Mouse (Mus musculus) neural tube, embryonic 13.5 days (tissue): ENCODE results near the gene Thada. TPM values are rescaled to one million over a fixed set of nuclear protein-coding genes. Genes with fewer than 3 reads are reported as not detected.

Source experiments
- ATAC-seq: fragments of 200-750 bp; cut with Nextera tagmentation; 2 replicates; pipeline ENCODE4 v1.8.0; 2017; ENCODE audit warnings: low read depth, mild to moderate bottlenecking, moderate TSS enrichment, moderate library complexity
- H3K27ac ChIP-seq: fragments of 300-500 bp; sonication (generic); replicated peaks from 2 replicates; pipeline ENCODE4 v1.5.1; 2015; ENCODE audit warnings: moderate library complexity, mild to moderate bottlenecking, inconsistent platforms
- H3K27me3 ChIP-seq: fragments of 300-500 bp; sonication (generic); 2 replicates; pipeline ENCODE4 v1.6.1; 2015; ENCODE audit warnings: mild to moderate bottlenecking, inconsistent platforms
- H3K36me3 ChIP-seq: fragments of 300-500 bp; sonication (generic); 2 replicates; pipeline ENCODE4 v1.6.1; 2015; ENCODE audit warnings: mild to moderate bottlenecking, inconsistent platforms
- H3K4me1 ChIP-seq: fragments of 300-500 bp; sonication (generic); replicated peaks from 2 replicates; pipeline ENCODE4 v1.6.1; 2015; ENCODE audit warnings: inconsistent platforms
- H3K4me2 ChIP-seq: fragments of 300-500 bp; sonication (generic); 2 replicates; pipeline ENCODE4 v1.6.1; 2015; ENCODE audit warnings: inconsistent platforms, mild to moderate bottlenecking, moderate library complexity
- H3K4me3 ChIP-seq: fragments of 300-500 bp; sonication (generic); 2 replicates; pipeline ENCODE4 v1.5.1; 2015; ENCODE audit warnings: mild to moderate bottlenecking, inconsistent platforms
- H3K9ac ChIP-seq: fragments of 300-500 bp; sonication (generic); 2 replicates; pipeline ENCODE4 v1.6.1; 2015; ENCODE audit warnings: moderate library complexity, mild to moderate bottlenecking, inconsistent platforms
- H3K9me3 ChIP-seq: fragments of 300-500 bp; sonication (generic); 2 replicates; pipeline ENCODE4 v1.6.1; 2016; ENCODE audit warnings: inconsistent platforms
- WGBS: fragments of 180-500 bp; shearing (Covaris S2); methylation state at CpG from one replicate; pipeline ENCODE4 v1.1.7; 2015; 5-methylcytosine and 5-hydroxymethylcytosine counted together
- polyA plus RNA-seq: library from polyadenylated mRNA; unstranded; fragments of >200 nt; fragmentation: Nextera tagmentation; extraction: Ambion mirVana; gene quantifications from 2 replicates; pipeline ENCODE4 v1.2.1, GENCODE M21; 2015

Thada gene
- polyA plus RNA-seq, 1 experiment from 2014 or later, result 7.6 TPM

GRCm38 (mm10) chr17:84144762-84145599 lies 321.0 kb downstream of the Thada start:
- no peak for ATAC-seq
- no peak overlapping the region for H3K4me2 ChIP-seq
- peaks cover 53% of the 10 kb centered on the region for H3K4me1 ChIP-seq
- H3K4me3 ChIP-seq, result no peak overlapping the region
- no peaks in the 10 kb centered on the region for H3K27me3 ChIP-seq
- whole genome bisulfite sequencing, result 81% methylated on average over 5 of the region's 5 CpGs
- no peak overlapping the region for H3K9ac ChIP-seq
- no peaks in the 10 kb centered on the region for H3K9me3 ChIP-seq
- no peak overlapping the region for H3K27ac ChIP-seq
- no peaks in the 10 kb centered on the region for H3K36me3 ChIP-seq

- 92% methylated on average over 3 of the region's 3 CpGs for WGBS
- no peak for ATAC-seq
- H3K9me3 ChIP-seq, result no peaks in the 10 kb centered on the region
- no peak overlapping the region for H3K9ac ChIP-seq
- H3K27ac ChIP-seq, result no peak overlapping the region
- H3K4me1 ChIP-seq, result peaks cover 48% of the 10 kb centered on the region
- no peaks in the 10 kb centered on the region for H3K27me3 ChIP-seq
- H3K4me2 ChIP-seq, result no peak overlapping the region
- no peak overlapping the region for H3K4me3 ChIP-seq
- H3K36me3 ChIP-seq, result no peaks in the 10 kb centered on the region
These were observed 321.9 kb downstream of the Thada start for GRCm38 (mm10) chr17:84144130-84144529.

GRCm38 (mm10) chr17:84143219-84143844 lies 322.7 kb downstream of the Thada start:
- Histone ChIP-seq H3K27me3 (no peaks in the 10 kb centered on the region), H3K9me3 (no peaks in the 10 kb centered on the region), H3K36me3 (no peaks in the 10 kb centered on the region), H3K4me1 (peaks cover 40% of the 10 kb centered on the region), H3K27ac (no peak overlapping the region), H3K9ac (no peak overlapping the region), H3K4me3 (no peak overlapping the region), H3K4me2 (no peak overlapping the region)
- 48% methylated on average over 12 of the region's 12 CpGs for WGBS
- no peak for ATAC-seq

- Histone ChIP-seq H3K9ac (no peak overlapping the region), H3K36me3 (no peaks in the 10 kb centered on the region), H3K4me3 (no peak overlapping the region), H3K4me2 (no peak overlapping the region), H3K27me3 (no peaks in the 10 kb centered on the region), H3K27ac (no peak overlapping the region), H3K9me3 (no peaks in the 10 kb centered on the region), H3K4me1 (peaks cover 31% of the 10 kb centered on the region)
- 79% methylated on average over 6 of the region's 6 CpGs for WGBS
- no peak for ATAC-seq
These were observed 324.3 kb downstream of the Thada start for GRCm38 (mm10) chr17:84141691-84142090.

GRCm38 (mm10) chr17:84140822-84141507 lies 325.0 kb downstream of the Thada start:
- 73% methylated on average over 10 of the region's 10 CpGs for WGBS
- H3K4me2 ChIP-seq, result no peak overlapping the region
- no peaks in the 10 kb centered on the region for H3K27me3 ChIP-seq
- H3K4me1 ChIP-seq, result peaks cover 30% of the 10 kb centered on the region
- H3K36me3 ChIP-seq, result no peaks in the 10 kb centered on the region
- H3K27ac ChIP-seq, result 0 out of 2 replicates have a peak overlapping the region, but pooled peaks have one; percentile 4
- H3K4me3 ChIP-seq, result no peak overlapping the region
- no peak for ATAC-seq
- no peak overlapping the region for H3K9ac ChIP-seq
- H3K9me3 ChIP-seq, result no peaks in the 10 kb centered on the region

Other genes starting within 250 kb of the Thada start
- 1.5 and 2.5 TPM in 2 replicates for gene Plekhh2, start 45.7 kb upstream of the Thada start, polyA plus RNA-seq
- 30.6 and 31.2 TPM in 2 replicates for gene Dync2li1, start 160.3 kb upstream of the Thada start, polyA plus RNA-seq
- not detected in 2 replicates for gene Abcg8, start 210.1 kb upstream of the Thada start, polyA plus RNA-seq
- gene Abcg5, start 216.8 kb upstream of the Thada start, polyA plus RNA-seq, result 0.43 and 0.68 TPM in 2 replicates